Mouse (Mus musculus): ENCODE results near the gene 5330417C22Rik. TPM values are rescaled to one million over a fixed set of nuclear protein-coding genes. Genes with fewer than 3 reads are reported as not detected.

The 5330417C22Rik gene
- total RNA-seq, 2 experiments from 2014 or later = 0.17 to 0.60 TPM

DNA sequence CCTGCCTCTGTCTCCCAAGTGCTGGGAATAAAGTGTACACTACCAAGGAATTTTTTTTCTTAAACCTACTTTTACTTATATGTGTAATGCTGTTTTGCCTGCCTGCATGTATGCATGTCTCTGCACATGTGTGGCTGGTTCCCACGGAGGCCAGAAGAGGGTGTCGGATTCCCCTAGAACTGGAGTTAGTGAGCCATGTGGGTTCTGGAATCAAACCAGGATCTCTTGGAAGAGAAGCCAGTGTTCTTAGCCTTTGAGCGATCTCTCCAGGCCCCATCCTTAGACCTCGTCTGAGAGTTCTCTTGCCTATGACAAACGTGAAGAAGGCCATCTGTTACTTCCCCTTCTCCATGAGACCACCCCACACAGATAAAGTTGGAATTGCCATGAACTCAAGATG is 60.8 kb downstream of the 5330417C22Rik start:
- intact Hi-C loops (cut with DNase I) = no loop called here
- DNase-seq = no peak

DNA sequence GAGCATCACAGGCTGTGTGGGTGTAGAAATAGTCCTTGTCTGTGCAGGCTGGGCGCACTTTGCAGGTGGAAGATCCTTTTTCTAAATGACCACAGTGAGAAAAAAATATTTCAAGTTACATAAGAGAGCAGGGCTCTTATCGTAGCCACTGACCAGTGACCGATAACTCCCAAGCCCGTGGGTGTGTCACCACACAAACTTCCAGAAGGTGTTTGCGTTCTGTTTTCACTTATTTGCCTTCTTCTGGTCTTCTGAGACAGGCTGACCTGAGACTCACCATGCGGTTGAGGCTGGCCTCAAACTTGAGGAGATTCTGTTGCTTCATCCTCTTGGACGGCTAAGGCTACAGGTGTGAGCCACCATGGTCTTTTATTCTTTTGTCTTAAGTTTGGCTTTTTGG is 61.4 kb downstream of the 5330417C22Rik start:
- no peak for DNase-seq
- intact Hi-C loops (cut with DNase I) = no loop called here

DNA sequence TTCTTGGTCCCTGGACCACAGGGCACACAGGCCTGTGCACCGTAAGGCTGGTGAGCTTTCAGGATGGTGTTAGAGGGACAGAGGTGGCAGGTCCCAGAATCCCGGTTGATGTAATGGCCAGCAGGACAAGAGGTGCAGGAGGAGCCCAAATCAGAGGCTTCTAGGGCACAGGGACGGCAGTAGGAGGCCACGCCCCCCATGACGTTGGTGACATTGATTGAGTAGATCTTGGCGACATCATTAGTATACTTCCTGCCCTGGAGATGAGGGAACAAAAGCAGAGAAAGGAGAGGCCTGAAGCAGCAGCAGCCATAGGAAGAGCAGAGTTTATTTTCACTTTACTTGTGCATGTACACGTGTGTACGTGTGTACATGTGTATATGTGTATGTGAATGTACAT is 68.6 kb downstream of the 5330417C22Rik start:
- DNase-seq = no peak
- intact Hi-C loops (cut with DNase I) = no loop called here

DNA sequence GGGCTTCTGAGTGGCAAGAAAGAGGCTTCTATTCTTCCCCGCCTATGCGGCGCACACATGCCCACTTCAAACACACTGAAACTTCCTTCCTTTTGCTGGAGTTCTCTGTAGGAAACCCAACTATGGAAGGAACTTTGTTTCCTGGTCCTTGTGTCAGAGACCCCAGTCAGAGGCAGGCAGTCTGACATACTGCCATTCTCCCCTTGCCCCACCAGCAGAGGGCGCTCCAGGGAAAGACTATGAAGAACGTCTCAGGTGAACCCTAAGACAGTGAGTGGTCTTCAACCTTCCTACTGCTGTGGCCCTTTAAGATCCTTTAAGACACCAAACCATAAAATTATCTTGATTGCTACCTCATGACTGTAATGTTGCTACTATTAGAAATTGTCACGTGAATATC is 69.9 kb downstream of the 5330417C22Rik start:
- intact Hi-C loops (cut with DNase I) = no loop called here
- DNase-seq = peak in 1 of 2 experiments; percentile 41

DNA sequence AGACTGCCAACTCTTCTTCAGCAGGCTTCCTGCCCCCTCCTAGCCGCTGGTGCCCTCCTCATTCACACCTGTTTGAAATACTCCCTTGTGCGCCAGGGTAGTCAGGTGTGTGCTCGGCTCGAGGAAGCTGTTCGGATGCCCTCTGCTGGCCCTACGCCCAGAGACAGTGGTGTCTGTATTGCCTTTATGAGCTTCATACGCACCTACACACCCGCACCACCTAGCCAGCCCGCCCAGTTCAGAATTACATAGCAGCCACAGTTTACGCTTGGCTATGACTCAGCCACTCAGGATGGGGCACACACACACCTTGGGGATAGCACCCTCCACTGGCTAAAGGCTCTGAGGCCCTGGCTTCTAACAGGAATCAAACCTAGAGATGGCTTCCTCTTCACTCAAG is 77.5 kb downstream of the 5330417C22Rik start:
- no peak for DNase-seq
- intact Hi-C loops (cut with DNase I) = loop anchor here (5.0 kb wide), 1 partner anchor 57 kb away; no protein-coding TSS in a partner anchor

DNA sequence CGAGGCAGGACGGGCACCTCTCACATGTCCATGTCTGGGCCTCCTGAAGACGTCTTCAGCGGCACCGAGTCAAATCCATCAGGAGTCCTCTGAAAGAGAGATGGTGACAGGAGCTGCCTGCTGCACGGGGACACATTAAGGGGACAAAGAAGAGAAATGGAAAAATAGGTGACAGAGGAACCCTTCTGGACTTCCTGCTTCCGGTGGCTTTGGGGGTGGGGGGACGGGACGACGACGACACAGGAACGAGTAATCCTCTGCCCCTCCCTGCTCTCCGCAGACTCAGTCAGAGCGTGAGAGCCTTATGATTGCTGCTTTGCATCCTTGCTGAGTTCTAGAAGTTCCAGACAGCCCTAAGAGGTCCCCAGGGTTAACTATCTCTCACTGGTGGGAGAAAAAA is 78.0 kb downstream of the 5330417C22Rik start:
- intact Hi-C loops (cut with DNase I) = loop anchor here (5.0 kb wide), 1 partner anchor 56 kb away; no protein-coding TSS in a partner anchor
- no peak for DNase-seq

DNA sequence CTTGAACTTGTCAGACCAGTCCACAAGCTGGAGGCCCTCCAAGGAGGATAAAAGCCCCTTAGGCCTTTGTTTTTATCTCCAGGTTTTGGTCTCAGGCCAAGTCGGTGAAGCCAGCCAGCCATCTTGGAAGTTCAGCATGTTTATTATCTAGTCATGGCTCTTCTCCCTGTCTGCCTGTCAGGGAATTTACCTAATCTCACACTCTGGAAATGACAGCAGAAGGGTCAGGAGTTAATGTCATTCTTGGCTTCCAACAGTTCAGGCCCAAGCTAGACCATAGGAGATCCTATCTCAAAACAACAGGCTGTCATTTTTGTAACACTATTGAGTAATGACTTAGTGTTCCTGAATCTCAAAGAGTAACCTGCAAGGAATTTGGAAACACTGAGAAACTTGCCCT is 82.2 kb downstream of the 5330417C22Rik start:
- intact Hi-C loops (cut with DNase I) = no loop called here
- no peak for DNase-seq

DNA sequence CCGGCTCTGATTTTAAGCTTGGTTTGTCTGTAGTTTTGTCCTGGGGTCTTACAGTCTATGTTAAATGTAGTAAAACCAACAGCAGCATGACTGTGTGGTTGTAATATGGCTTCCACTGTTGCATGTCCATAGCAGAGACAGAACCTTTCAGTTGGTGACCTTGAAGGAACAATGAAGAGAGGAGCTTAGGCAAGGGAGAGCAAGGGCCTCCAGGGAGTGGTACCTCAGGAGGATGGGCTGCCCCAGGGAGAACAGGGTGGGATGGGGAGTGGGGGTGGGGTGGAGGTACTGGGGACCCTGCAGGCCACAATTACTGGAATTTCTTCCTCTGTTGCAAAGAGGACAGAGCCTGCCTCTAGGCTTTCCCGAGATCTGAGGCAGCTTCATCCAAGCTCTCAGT is 84.4 kb downstream of the 5330417C22Rik start:
- DNase-seq = no peak
- intact Hi-C loops (cut with DNase I) = no loop called here

DNA sequence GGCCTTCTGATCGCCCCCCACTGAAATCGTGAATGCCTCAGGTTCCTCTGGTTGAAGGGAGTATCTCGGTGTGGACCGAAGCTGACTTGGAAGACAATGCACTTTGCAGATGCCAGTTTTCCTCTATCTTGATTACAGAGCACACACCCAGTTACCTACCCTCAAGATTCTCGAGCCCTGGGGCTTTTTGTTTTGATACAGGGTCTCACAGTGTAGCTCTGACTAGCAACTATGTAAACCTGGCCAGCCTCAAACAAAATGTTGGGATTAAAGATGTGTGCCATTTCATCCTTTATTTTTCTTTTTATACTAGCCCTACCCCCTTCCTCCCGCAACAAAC is 91.0 kb downstream of the 5330417C22Rik start:
- no peak for DNase-seq
- intact Hi-C loops (cut with DNase I) = loop anchor here (2.0 kb wide), 1 partner anchor 117 kb away; the partner anchor contains the start of gene Tmem167b

DNA sequence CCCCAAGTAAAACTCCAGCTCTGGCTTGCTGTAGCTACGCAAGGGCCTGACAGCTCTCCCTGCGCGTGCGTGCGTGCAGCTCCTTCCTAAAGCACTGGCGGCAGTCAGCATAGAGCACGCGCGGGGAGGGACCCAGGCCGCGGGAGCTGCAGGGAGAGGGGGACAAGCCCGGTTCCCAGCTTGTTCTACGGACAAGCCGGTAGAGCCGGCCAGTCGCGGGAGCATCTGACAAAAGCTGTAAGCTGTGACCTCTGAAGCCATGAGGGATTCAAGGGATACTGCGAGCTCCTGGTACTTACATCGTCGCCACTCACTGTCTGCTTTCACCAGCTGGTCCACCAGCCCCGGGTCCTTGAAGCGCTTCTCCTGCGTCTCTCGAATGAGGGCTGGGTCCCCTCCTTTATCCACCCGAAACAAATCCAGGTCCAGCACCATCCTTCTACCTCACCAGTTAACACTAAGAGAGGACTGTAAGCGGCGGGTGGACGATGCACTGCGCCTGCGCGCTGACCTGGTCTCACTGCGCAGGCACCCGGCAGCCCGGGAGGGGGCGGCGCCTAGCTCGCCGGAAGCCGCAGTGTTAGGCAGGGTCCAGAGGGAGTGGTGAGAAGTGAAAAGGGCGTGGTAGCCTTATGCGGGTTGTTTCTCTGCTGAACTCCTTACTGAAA is 91.5 kb downstream of the 5330417C22Rik start, which contains the start of gene Sars:
Gene Sars, minus strand, starts transcription at position 512 of the 668 bp plus-strand sequence.
- peak; percentile 93 to 94 for DNase-seq
- intact Hi-C loops (cut with DNase I) = loop anchor here (2.0 kb wide), 1 partner anchor 118 kb away; the partner anchor contains the start of gene Tmem167b

DNA sequence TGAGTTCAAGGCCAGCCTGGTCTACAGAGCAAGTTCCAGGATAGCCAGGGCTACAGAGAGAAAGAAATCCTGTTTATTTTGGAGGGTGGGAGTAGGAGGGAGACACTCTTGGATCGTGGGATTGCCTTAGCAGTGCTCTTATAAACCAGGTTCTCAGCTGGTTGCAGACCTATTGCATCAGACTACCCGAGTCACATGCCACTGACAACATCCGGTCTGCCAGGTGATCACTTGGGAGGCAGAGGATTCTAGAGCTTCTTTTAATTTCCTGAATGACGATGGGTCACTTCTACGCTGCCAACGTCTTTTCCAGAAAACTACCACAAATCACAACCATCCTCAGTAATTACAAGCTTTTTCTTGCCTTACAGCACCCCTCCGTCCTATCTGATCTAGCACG is 92.3 kb downstream of the 5330417C22Rik start:
- peak; percentile 40 to 51 for DNase-seq
- intact Hi-C loops (cut with DNase I) = loop anchor here (2.0 kb wide), 1 partner anchor 119 kb away; the partner anchor contains the start of gene Tmem167b

DNA sequence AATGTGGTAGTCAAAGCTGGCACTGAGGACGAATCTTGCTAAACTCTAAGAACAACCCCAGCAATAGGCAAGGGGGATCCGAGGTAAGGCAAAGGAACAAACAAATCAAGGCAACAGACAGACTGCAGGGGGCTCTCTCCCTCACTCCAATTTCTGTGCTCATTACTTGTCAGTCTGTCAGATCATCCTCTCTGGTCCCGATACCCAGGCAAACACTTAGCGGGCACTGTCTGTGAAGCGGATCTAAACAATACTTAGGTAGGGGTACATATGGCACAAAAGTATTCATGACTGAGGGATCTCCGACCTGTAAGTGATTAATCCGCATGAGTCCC is 100.0 kb downstream of the 5330417C22Rik start:
- intact Hi-C loops (cut with DNase I) = no loop called here
- no peak for DNase-seq

DNA sequence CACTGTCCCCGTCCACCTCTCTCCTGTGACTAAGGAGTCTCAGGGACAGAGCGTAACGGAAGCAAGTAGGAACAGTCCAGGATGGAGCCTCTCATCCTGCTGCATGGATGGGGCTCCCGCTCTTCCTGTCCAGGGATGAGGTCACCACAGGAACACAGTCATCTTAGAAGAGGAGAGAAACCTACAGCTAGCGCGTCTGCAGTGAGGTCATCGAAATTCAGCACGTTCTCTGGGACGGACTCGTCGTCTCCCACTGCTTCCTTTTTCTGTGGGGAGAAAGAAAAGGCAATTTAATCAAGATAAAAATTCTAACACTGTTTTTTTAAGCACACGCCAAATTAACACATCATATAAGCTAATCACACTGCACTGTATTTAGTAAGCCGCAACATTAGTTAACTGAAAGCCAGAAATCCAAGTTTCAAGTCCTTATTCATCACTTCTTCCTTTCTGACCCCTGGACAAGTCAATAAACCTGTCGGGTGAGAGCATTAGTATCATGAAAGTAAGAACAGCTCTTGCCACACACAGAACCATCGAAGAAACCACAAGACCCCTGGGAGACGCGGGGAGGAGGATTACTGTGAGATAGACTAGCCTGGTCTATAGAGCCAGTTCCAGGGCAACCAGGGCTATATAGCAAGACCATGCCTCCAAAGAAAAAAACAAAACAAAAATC is 100.5 kb downstream of the 5330417C22Rik start:
- DNase-seq = peak in 1 of 2 experiments; percentile 30
- intact Hi-C loops (cut with DNase I) = no loop called here

DNA sequence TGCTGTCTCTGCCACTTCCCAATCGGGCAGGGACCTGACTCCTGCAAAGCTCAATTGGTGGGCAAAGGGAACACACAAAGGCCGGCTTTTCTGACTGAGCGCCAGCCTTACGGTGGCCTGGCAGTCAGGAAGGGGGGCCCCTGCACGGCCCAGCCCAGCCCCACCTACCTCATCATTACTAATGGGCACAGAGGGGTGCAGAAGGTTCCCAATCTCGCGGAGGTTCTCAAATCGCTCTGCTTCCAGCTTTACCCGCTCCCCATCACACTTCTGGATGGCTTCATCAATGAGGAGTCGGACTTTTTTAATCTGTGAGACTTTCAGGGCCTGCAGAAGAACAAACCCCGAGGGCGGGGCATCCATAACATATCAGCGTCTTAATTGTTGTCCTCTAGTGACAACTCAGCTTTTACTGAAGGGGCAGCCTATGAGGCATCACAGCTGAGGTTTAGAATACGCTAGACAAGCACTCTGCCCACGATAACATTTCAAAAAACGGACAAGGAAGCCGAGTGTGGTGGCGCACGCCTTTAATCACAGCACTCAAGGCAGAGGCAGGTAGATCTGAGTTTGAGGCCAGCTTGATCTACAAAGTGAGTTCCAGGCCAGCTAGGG is 102.3 kb downstream of the 5330417C22Rik start:
- intact Hi-C loops (cut with DNase I) = no loop called here
- DNase-seq = no peak

DNA sequence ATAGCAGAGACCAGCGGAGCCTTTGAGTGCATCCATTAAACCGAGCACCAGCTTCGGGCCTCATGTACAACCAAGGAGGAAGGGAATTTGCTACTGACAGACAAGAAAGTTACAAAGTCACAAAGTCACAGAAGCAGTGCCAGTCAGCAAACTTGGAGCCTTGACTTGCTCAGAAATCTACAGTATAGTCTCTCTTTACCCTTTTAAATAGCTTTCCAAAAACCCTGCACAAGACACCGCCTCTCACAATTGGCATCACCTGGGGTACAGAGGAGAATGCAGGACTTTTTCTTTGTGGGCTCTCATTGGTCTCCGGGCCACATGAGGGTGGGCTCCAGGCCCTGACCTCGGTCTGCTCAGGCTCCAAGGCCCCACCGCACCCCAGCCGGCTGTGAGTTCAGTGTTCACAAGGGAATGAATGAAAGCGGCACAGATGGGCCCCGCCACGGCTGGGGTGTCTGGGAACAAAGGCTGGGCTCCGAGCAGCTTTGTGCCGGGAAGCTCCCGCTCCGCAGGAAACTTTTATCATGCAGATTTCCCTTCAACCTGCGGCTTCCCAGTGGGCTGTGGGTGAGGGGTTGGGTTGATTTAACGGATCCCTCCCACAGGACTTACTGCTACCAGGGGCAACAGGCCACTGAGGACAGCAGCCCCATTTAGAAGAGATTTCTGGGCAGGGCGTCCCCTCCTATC is 103.0 kb downstream of the 5330417C22Rik start:
- intact Hi-C loops (cut with DNase I) = no loop called here
- DNase-seq = no peak

DNA sequence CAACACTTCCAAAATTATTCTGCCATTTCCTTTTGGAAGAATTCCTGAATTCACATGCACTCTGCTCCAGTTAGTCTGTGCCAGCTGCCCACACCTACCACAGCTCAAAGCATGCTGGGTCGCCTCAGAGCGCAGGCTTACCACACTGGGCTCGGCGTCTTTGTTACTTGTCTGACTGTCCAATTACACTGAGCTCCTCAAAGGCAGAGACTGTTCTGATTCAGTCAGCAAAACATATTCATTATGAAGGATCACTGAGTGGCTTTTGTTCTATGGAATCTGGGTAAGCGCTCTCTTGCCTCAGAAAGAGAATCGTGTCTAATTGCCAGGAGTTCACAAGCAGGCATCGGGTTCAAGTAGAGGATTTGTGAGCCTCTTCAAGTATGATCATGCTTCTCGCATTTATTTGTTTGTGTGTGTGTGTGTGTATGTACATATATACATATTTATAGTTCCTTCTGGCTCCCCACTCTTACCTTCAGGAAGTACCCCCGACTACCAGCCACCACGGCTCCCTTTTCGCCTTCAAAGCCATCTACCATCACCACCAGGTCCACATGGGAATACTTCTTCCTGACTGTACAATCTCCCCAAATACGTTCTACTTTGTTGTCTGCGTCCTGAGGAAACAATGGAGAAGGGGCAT is 103.7 kb downstream of the 5330417C22Rik start:
- intact Hi-C loops (cut with DNase I) = no loop called here
- DNase-seq = no peak

DNA sequence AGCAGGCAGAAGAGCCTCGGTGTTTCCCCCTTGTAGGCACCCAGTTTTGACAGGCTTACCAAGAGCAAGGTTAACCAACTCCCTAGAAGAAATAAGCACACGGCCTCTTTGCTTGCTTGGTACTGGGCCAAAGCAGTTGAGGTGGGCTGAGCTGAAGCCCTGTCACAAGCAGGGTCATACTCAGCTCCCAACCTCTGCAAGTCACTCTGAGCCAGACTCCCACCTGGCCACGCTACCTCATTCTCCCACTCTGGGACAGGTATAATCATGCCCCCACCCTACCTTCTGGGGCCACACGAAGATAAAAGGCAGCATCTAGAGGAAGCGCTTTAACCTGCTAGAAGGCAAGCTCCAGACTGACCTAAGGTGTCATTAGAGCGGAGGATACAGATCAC is 110.7 kb downstream of the 5330417C22Rik start:
- intact Hi-C loops (cut with DNase I) = no loop called here
- DNase-seq = no peak

DNA sequence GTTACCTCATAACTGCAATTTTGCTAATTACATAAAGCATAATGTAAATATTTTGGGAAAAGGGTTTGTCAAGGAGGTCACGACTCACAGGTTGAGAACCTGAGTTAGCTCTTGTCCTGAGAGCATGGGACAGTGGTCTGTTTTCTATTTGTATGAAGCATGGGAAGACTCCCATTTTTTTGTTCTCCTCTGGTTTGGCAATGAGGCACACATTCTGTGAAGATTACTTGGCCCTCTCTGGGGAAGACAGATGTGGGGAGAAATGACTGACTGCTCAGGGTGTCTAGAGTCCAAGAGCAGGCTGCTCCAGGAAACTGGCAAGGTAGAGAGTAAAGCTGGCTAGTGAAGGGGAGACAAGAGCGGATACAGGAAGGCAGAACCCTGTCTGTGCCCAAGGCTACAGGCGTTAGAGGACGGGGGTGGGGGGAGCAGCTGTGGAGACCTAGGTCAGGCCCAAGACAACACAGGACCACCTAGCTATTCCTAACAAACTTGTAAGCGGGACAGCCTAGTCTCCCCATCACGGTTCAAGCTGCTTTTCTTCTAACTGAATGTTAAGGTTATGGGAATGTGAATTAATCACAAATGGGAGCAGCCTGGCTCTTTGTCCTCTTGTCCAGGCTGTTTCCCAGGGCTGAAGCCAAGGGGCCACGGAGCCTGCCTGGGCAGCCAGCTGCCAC is 111.3 kb downstream of the 5330417C22Rik start:
- intact Hi-C loops (cut with DNase I) = no loop called here
- no peak for DNase-seq

DNA sequence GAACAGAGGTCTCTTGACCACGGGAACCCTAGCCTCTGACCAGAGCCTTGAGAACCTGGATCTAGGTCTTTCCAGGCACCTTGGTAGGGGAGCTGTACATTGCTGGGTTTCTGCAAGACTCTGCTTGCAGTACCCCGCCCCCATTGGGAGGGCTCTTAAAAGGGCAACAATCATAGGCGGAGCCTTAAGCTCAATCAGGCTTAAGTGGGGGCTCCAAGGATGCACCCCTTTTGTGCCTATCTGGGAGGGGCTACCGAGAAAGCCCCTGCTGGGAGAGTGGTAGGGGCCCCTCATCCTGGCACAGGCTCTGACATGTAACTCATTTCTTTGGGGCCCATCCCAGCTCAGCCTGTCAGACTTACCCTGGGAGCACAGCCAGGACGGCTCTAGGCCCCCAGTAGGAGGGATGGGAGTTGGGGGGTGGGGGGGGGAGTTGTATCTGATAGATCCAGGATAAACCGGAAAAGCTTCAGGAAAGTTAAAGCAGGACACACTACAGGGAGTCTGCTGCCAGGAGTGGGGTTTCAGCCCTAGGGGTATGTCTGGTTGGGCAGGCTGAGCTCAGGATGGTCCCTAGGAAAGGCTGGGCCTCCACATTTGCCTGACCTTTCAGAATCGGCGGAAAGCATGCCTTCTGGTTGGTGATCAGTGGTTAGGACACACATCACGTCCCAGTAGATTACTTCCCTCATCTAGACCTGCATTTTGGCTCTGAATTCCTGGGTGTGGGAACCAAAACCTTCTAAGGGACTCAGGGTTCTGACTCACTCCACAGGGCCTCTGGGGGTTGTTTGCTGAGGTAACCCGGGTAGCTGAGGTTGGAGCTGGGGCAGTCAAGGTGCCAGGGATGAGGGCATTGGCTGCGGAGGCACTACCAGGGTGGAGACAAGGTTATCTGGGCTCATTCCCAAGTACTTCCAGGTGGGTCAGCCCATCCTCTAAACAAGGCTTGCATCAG is 112.2 kb downstream of the 5330417C22Rik start:
- intact Hi-C loops (cut with DNase I) = no loop called here
- peak; percentile 24 to 40 for DNase-seq

Data from heart, postnatal 10 days (tissue).